29 mouse cellular contexts compared by ENCODE assay signal in the genomic region with DNA sequence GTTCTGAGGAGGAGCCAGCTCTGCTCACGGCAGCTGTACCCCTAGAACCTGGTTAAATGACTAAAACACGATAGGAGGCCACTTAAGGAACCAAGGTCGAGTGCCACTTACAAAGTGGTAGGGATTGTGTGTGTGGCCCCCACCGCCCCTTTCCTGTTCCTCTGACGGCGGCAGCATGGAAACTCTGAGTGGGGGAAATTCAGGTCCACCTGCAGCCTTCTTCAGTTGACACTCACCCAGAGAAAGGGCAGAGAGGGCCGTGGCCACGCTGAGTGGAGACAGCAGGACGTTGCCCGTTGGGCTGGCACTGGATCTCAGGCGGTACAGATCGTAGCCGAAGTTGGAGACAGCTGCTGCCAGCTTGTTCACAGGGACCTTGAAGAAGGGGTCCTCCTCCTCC. TPM values are rescaled to one million over a fixed set of nuclear protein-coding genes. Genes with fewer than 3 reads are reported as not detected.
DNase-seq lines count a peak whose midpoint lies in the region; ATAC-seq and TF ChIP-seq lines count a peak whose summit lies in the region.
"Had no signal": no experiment of that assay in that cellular context is flagged by ENCODE, and none has a peak within 500 bp of the region (broad histone marks: within the 10 kb centered on the region; RNA-seq: fewer than 3 reads in every experiment).

No protein-coding gene starts in this region.

- H3K4me2 ChIP-seq in midbrain, embryonic 11.5 days, result no peak overlapping the region
- H3K4me2 ChIP-seq in midbrain, embryonic 16.5 days (ENCODE audit: low read length), result no peak overlapping the region
- H3K4me2 ChIP-seq: embryonic facial prominence, embryonic 13.5 days; heart, embryonic 11.5 days; limb, embryonic 15.5 days; liver, embryonic 15.5 days; midbrain, embryonic 13.5 days; neural tube, embryonic 12.5 days; stomach, embryonic 15.5 days had no signal

- intact Hi-C loops in heart, postnatal 10 days (cut with DNase I), result no loop called here

- no peaks in the 10 kb centered on the region for H3K27me3 ChIP-seq in midbrain, embryonic 11.5 days (ENCODE audit: control insufficient read depth, insufficient read depth, low read length)
- H3K27me3 ChIP-seq in midbrain, embryonic 16.5 days (ENCODE audit: control insufficient read depth, insufficient read depth, low read depth, low read length), result no peaks in the 10 kb centered on the region
- H3K27me3 ChIP-seq: embryonic facial prominence, embryonic 13.5 days; limb, embryonic 15.5 days; liver, embryonic 15.5 days; midbrain, embryonic 13.5 days; neural tube, embryonic 12.5 days; stomach, embryonic 15.5 days had no signal

- H3K9me3 ChIP-seq in midbrain, embryonic 11.5 days (ENCODE audit: control insufficient read depth, low read length), result no peaks in the 10 kb centered on the region
- no peaks in the 10 kb centered on the region for H3K9me3 ChIP-seq in midbrain, embryonic 16.5 days (replicated peaks; ENCODE audit: control insufficient read depth, low read length, poor library complexity, severe bottlenecking)
- H3K9me3 ChIP-seq: embryonic facial prominence, embryonic 13.5 days; hindbrain, embryonic 10.5 days; limb, embryonic 15.5 days; liver, embryonic 15.5 days; midbrain, embryonic 13.5 days; neural tube, embryonic 12.5 days; stomach, embryonic 15.5 days had no signal

- no peak for ATAC-seq in midbrain, embryonic 11.5 days (ENCODE audit: low FRiP score)
- ATAC-seq in midbrain, embryonic 16.5 days, result no peak
- ATAC-seq: forebrain, embryonic 14.5 days; hindbrain, embryonic 16.5 days; intestine, postnatal 0 days; midbrain, embryonic 13.5 days had no signal

- H3K4me3 ChIP-seq in midbrain, embryonic 11.5 days (ENCODE audit: low read depth, low read length), result no peak overlapping the region
- H3K4me3 ChIP-seq in midbrain, embryonic 16.5 days (ENCODE audit: low read depth, low read length), result no peak overlapping the region
- H3K4me3 ChIP-seq in bone marrow, adult 2 months (replicated peaks; ENCODE audit: control insufficient read depth, low read depth, low read length), result no peak overlapping the region
- H3K4me3 ChIP-seq: embryonic facial prominence, embryonic 13.5 days; erythroblast, embryonic 14.5 days; hindbrain, embryonic 10.5 days; limb, embryonic 15.5 days; liver, embryonic 15.5 days; midbrain, embryonic 13.5 days; neural tube, embryonic 12.5 days; stomach, embryonic 15.5 days had no signal

- no peak overlapping the region for H3K27ac ChIP-seq in midbrain, embryonic 11.5 days (ENCODE audit: low read depth, low read length)
- H3K27ac ChIP-seq in midbrain, embryonic 16.5 days (ENCODE audit: low read length), result no peak overlapping the region
- 0 out of 2 replicates have a peak overlapping the region, but pooled peaks have one; percentile 24 for H3K27ac ChIP-seq in bone marrow, adult 2 months (ENCODE audit: control insufficient read depth, insufficient read depth, low read depth, low read length, poor library complexity)
- H3K27ac ChIP-seq: liver, embryonic 15.5 days; midbrain, embryonic 13.5 days; neural tube, embryonic 12.5 days; stomach, embryonic 15.5 days had no signal

- H3K4me1 ChIP-seq in midbrain, embryonic 11.5 days (ENCODE audit: control insufficient read depth, insufficient read depth, low read length), result no peaks in the 10 kb centered on the region
- no peaks in the 10 kb centered on the region for H3K4me1 ChIP-seq in midbrain, embryonic 16.5 days (ENCODE audit: control insufficient read depth, insufficient read depth, low read length)
- peaks cover 12% of the 10 kb centered on the region for H3K4me1 ChIP-seq in bone marrow, adult 2 months (ENCODE audit: control insufficient read depth, insufficient read depth, low read length)
- H3K4me1 ChIP-seq: stomach, embryonic 15.5 days had no signal

- no peaks in the 10 kb centered on the region for H3K36me3 ChIP-seq in midbrain, embryonic 11.5 days (ENCODE audit: control insufficient read depth, insufficient read depth, low read length)
- H3K36me3 ChIP-seq in midbrain, embryonic 16.5 days (ENCODE audit: control insufficient read depth, insufficient read depth, low read length), result no peaks in the 10 kb centered on the region
- H3K36me3 ChIP-seq: midbrain, embryonic 13.5 days; neural tube, embryonic 12.5 days; stomach, embryonic 15.5 days had no signal

- no peak for TF ChIP-seq CTCF in bone marrow, adult 2 months (IDR thresholded peaks at IDR 0.05; ENCODE audit: control insufficient read depth, insufficient read depth, low read length)

- DNase-seq in adrenal gland, postnatal 14 days, result peak; percentile 6
- no peak for DNase-seq in adrenal gland, postnatal 25 days
- peak; percentile 19 for DNase-seq in midbrain, embryonic 11.5 days (ENCODE audit: low spot score, missing footprints)
- no peak for DNase-seq in cerebellum, adult 11-12 months
- DNase-seq in heart, postnatal 10 days, result no peak
- DNase-seq: cerebellum, adult 18-20 months; cerebellum, postnatal 25 days; gastrocnemius, postnatal 10 days; heart, adult 11 months; kidney, postnatal 25 days; left cerebral cortex, postnatal 4 days; right cerebral cortex, postnatal 25 days; thymus, postnatal 4 days had no signal

- 93% methylated on average over 13 of the region's 13 CpGs for WGBS in midbrain, embryonic 11.5 days
- 86% methylated on average over 13 of the region's 13 CpGs for WGBS in midbrain, embryonic 16.5 days
- WGBS in bone marrow, adult 2 months, result 20% methylated on average over 13 of the region's 13 CpGs

- H3K9ac ChIP-seq in midbrain, embryonic 11.5 days (ENCODE audit: low read length), result no peak overlapping the region
- no peak overlapping the region for H3K9ac ChIP-seq in midbrain, embryonic 16.5 days (ENCODE audit: low read depth, low read length)
- H3K9ac ChIP-seq: limb, embryonic 15.5 days; liver, embryonic 15.5 days; midbrain, embryonic 13.5 days; neural tube, embryonic 12.5 days; stomach, embryonic 15.5 days had no signal

- TF ChIP-seq POLR2A in bone marrow, adult 2 months (IDR thresholded peaks at IDR 0.05; ENCODE audit: borderline replicate concordance, control insufficient read depth, low read depth, low read length), result peak; percentile 39; the same call in 1 of the 2 replicates

RNA-seq across cellular contexts. Expression of a gene that starts 6.5 kb away (rescaled TPM):
- 54.0 and 116 TPM in 2 replicates for total RNA-seq in adrenal gland, postnatal 14 days (2021)
- 12.4 and 23.9 TPM in 2 replicates for total RNA-seq in adrenal gland, postnatal 25 days (2021)
- 56.2 and 58.2 TPM in 2 replicates for polyA plus RNA-seq in midbrain, embryonic 11.5 days (2014; fragmentation: Nextera tagmentation; extraction: Ambion mirVana)
- 28.5 and 31.8 TPM in 2 replicates for polyA plus RNA-seq in midbrain, embryonic 16.5 days (2015; fragmentation: Nextera tagmentation; extraction: Ambion mirVana)
- polyA plus RNA-seq in bone marrow, adult 2 months (2011; ENCODE audit: insufficient read depth, insufficient read length, low replicate concordance, missing spikeins), result 16.7 and 18.3 TPM in 2 replicates
- 10 to 100 TPM; 23.6 to 29.0 TPM for total RNA-seq in heart, postnatal 10 days (2021)

RNA-seq across cellular contexts. Expression of a gene that starts 23.4 kb away (rescaled TPM):
- 6.8 and 123 TPM in 2 replicates for total RNA-seq in adrenal gland, postnatal 14 days (2021)
- 7.7 TPM in 1 of 2 replicates, not detected in the other for total RNA-seq in adrenal gland, postnatal 25 days (2021)
- polyA plus RNA-seq in midbrain, embryonic 11.5 days (2014; fragmentation: Nextera tagmentation; extraction: Ambion mirVana), result not detected in 2 replicates
- not detected in 2 replicates for polyA plus RNA-seq in midbrain, embryonic 16.5 days (2015; fragmentation: Nextera tagmentation; extraction: Ambion mirVana)
- polyA plus RNA-seq in bone marrow, adult 2 months (2011; ENCODE audit: insufficient read depth, insufficient read length, low replicate concordance, missing spikeins), result 0.70 and 2.2 TPM in 2 replicates
- not detected for total RNA-seq in heart, postnatal 10 days (2021)
- polyA plus RNA-seq: forebrain, embryonic 14.5 days; heart, postnatal 0 days; hindbrain, embryonic 10.5 days; macrophage had no signal

RNA-seq across cellular contexts. Expression of a gene that starts 38.5 kb away (rescaled TPM):
- total RNA-seq in adrenal gland, postnatal 14 days (2021), result 14.2 and 16.5 TPM in 2 replicates
- total RNA-seq in adrenal gland, postnatal 25 days (2021), result 21.9 and 23.5 TPM in 2 replicates
- polyA plus RNA-seq in midbrain, embryonic 11.5 days (2014; fragmentation: Nextera tagmentation; extraction: Ambion mirVana), result 2.8 and 3.9 TPM in 2 replicates
- polyA plus RNA-seq in midbrain, embryonic 16.5 days (2015; fragmentation: Nextera tagmentation; extraction: Ambion mirVana), result 7.4 and 7.6 TPM in 2 replicates
- 21.0 and 33.5 TPM in 2 replicates for polyA plus RNA-seq in bone marrow, adult 2 months (2011; ENCODE audit: insufficient read depth, insufficient read length, low replicate concordance, missing spikeins)
- 1 to 10 TPM; 7.8 to 8.3 TPM for total RNA-seq in heart, postnatal 10 days (2021)

RNA-seq across cellular contexts. Expression of a gene that starts 45.5 kb away (rescaled TPM):
- total RNA-seq in adrenal gland, postnatal 14 days (2021), result 13.9 and 24.7 TPM in 2 replicates
- 16.2 and 16.8 TPM in 2 replicates for total RNA-seq in adrenal gland, postnatal 25 days (2021)
- 7.6 and 8.9 TPM in 2 replicates for polyA plus RNA-seq in midbrain, embryonic 11.5 days (2014; fragmentation: Nextera tagmentation; extraction: Ambion mirVana)
- 1.9 TPM in 2 replicates for polyA plus RNA-seq in midbrain, embryonic 16.5 days (2015; fragmentation: Nextera tagmentation; extraction: Ambion mirVana)
- 1.2 and 5.0 TPM in 2 replicates for polyA plus RNA-seq in bone marrow, adult 2 months (2011; ENCODE audit: insufficient read depth, insufficient read length, low replicate concordance, missing spikeins)
- total RNA-seq in heart, postnatal 10 days (2021), result 1 to 10 TPM; 8.1 to 9.3 TPM

Comparison
In these comparisons a context has a peak if more than half of its experiments do, and no peak if none do; other contexts are left out.
1. DNase-seq: peak in adrenal gland, postnatal 14 days (single experiment) and midbrain, embryonic 11.5 days (single experiment); none in adrenal gland, postnatal 25 days (single experiment), cerebellum, adult 11-12 months (single experiment) and heart, postnatal 10 days (0 of 2).